Mouse (Mus musculus): ENCODE results near the gene Rab8a.

Rab8a gene

GRCm38 (mm10) chr8:72145511-72145910, 15.5 kb upstream of the Rab8a start:
- no peak for ATAC-seq (ENCODE audit: insufficient number of reproducible peaks, low FRiP score, low TSS enrichment)

- no peak for ATAC-seq (ENCODE audit: insufficient number of reproducible peaks, low FRiP score, low TSS enrichment)
Observed at GRCm38 (mm10) chr8:72146056-72146455, 14.9 kb upstream of the Rab8a start.

- no peak for ATAC-seq (ENCODE audit: insufficient number of reproducible peaks, low FRiP score, low TSS enrichment)
Observed at GRCm38 (mm10) chr8:72146556-72146955, 14.4 kb upstream of the Rab8a start.

DNA sequence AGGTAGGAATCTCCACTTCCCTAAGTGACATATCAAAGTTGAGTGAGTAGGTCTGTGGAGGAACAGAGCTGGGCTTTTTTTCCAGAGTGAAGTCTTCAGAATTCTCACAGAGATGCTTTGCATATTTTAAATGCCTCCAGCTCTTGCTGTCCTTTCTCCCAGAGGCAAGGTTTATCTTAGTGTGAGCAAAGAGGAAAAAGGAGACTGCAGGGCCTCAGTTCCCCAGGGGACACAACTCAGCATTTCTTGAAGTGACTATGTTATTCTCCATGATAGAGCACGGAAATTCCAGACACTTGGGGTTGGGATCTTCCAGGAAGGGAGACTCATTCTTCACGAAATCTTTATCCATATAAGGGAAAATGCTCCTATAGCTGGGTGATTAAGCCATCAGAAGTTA, 13.7 kb upstream of the Rab8a start:
- ATAC-seq (ENCODE audit: insufficient number of reproducible peaks, low FRiP score, low TSS enrichment) = no peak

DNA sequence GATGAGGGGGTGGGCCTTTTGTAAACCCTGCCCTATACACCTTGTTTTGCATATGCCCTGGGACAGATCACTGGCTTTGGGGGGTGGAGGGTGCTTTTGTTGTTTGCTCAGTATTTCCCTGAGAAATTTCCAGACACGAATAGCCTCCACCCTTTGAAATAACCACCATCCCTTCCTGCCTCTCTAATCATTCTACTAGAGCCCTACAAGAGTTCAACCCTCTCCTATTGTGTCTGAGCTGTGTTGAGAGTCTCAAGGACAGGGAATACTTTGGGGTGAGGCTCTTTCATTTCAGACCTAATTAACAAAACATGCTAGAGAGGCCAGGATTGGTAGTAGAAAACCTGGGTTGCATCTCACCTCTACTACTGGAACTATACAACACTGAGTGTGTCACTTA, 11.9 kb upstream of the Rab8a start:
- no peak for ATAC-seq (ENCODE audit: insufficient number of reproducible peaks, low FRiP score, low TSS enrichment)

DNA sequence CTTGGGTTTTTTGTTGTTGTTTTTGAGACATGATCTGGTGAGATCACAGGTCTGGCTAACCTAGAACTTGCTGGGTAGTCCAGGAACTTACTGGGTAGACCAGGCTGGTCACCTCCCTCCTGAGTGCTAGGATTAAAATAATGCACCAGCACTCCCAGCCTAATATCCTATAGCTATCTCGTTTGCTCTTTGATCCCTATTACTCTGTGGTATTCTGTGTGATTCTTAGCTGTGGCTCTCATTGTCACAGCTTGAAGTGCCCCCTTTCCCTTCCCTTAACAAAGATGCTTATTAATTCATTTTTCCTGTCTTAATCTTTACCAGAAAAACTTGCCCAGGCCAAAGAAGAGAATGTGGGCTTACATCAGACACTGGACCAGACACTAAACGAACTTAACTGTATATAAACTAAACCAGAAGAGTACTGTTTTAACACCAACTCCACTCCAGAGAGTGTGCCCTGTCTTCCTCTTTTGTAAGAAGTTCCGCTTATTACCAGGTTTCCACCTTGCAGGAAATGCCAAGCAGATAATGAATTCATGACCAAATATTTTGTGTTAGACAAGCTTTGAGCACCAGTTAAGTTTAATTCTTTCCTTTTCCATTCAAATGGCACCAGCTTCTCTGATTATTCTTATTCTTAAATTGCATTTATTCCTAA, 9.5 kb upstream of the Rab8a start:
- ATAC-seq (ENCODE audit: insufficient number of reproducible peaks, low FRiP score, low TSS enrichment) = no peak

DNA sequence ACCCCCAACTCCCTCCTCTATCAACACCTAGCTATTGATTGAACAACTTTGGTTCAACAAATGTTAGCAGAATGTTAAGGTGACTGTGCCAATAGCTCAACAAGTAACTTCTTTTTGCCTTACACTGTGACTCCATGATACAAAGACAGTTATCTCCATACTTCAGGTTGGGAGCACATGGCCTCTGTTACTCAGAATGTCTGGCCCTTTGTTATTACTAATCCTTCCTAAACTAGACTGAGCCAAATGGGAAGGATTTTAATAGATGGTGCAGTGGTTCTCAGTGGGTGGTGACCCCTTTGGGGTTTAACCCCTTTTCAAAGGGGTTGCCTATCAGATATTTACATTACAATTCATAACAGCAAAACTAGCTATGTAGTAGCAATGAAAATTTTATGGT, 7.6 kb upstream of the Rab8a start:
- no peak for ATAC-seq (ENCODE audit: insufficient number of reproducible peaks, low FRiP score, low TSS enrichment)

DNA sequence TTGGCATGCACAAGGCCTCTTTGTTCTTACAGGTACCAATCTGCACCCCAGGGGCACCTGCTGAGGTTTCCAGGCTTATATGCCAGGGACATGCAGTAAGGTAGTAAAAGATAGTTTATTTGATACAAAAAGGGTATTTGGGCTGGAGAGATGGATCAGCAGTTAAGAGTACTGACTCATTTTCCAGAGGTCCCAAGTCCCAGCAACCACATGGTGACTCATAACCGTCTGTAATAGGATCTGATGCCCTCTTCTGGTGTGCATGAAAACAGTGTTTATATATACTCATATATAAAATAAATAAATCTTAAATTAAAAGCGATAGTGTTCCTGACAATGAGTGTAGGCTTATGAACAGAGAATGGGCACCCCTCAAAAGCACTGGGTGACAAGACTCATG, 2.9 kb upstream of the Rab8a start:
- no peak for ATAC-seq (ENCODE audit: insufficient number of reproducible peaks, low FRiP score, low TSS enrichment)

GRCm38 (mm10) chr8:72158726-72159125, 2.3 kb upstream of the Rab8a start:
- ATAC-seq (ENCODE audit: insufficient number of reproducible peaks, low FRiP score, low TSS enrichment) = no peak

- ATAC-seq (ENCODE audit: insufficient number of reproducible peaks, low FRiP score, low TSS enrichment) = no peak
Observed at GRCm38 (mm10) chr8:72160007-72160406, 993 bp upstream of the Rab8a start.

DNA sequence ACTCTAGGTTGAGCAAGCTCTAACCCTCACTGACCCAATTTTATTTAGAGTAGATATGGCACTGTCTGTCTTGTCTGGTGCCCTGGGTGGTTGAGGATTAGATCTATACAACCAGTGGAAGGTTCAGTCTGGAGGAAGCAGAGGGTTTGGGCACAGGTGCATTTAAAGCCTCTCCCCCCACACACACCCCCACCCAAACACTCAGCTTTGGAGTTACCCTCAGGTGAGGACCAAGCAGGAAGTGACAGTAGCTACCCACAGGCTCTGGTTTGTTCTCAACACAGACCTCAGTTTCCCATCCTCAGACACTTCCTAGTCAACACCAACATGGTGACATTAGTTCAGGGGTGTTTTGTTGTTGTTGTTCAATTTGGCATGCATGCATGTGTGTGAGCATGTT, 1.8 kb downstream of the Rab8a start:
- ATAC-seq (ENCODE audit: insufficient number of reproducible peaks, low FRiP score, low TSS enrichment) = no peak

- ATAC-seq (ENCODE audit: insufficient number of reproducible peaks, low FRiP score, low TSS enrichment) = no peak
Observed at GRCm38 (mm10) chr8:72169098-72169668, 8.2 kb downstream of the Rab8a start.

DNA sequence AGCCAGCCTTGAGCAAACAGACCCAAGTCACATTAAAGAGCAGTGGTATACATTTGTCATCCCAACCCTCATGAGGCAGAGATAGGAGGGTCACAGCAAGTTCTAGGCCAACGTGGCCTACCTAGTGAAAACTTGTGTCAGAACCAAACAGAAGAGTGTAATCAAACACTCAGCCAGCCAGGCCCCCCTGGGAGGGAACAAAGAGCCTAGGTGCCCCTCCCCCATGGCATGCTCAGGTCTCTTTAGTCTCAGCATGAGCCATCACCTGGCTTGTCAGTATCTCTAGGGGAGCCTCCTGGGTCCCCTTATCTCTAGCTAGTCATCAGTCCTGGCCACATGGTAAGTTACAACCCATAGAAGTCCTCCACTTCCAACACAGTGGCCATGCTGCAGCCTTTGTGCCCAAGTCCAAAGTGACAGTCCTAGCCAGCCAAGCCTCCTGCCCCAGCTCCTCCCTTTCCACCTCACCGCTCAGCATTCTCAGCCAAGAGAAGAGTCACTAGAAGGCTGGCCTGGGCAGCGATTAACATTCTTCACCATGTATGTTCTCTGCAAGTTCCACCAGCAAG, 8.8 kb downstream of the Rab8a start:
- ATAC-seq (ENCODE audit: insufficient number of reproducible peaks, low FRiP score, low TSS enrichment) = no peak

- peak; percentile 60 for ATAC-seq (ENCODE audit: insufficient number of reproducible peaks, low FRiP score, low TSS enrichment)
Observed at GRCm38 (mm10) chr8:72177346-72177925, 16.4 kb downstream of the Rab8a start.

- no peak for ATAC-seq (ENCODE audit: insufficient number of reproducible peaks, low FRiP score, low TSS enrichment)
Observed at GRCm38 (mm10) chr8:72183554-72184202, 22.7 kb downstream of the Rab8a start.

GRCm38 (mm10) chr8:72187793-72188331, 26.9 kb downstream of the Rab8a start:
- no peak for ATAC-seq (ENCODE audit: insufficient number of reproducible peaks, low FRiP score, low TSS enrichment)

- no peak for ATAC-seq (ENCODE audit: insufficient number of reproducible peaks, low FRiP score, low TSS enrichment)
Observed at GRCm38 (mm10) chr8:72189417-72190214, 28.6 kb downstream of the Rab8a start, which contains the start of gene Hsh2d. Gene Hsh2d (plus strand): TSS chr8:72189638.

DNA sequence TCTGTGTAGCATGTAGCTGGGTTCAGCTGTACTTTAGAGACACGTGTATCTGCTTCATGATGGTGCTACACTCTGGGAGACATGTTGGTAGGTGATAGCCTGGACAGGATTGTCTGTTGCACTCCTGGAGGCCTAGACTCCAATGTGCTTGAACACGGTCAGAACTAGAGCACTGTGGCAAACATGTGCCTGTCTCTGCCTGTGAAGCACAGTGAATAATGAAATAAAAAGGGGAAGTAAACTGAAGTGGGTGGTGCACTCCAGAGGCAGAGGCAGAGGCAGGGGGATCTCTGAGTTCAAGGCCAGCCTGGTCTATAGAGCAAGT, 29.2 kb downstream of the Rab8a start:
- ATAC-seq (ENCODE audit: insufficient number of reproducible peaks, low FRiP score, low TSS enrichment) = no peak

DNA sequence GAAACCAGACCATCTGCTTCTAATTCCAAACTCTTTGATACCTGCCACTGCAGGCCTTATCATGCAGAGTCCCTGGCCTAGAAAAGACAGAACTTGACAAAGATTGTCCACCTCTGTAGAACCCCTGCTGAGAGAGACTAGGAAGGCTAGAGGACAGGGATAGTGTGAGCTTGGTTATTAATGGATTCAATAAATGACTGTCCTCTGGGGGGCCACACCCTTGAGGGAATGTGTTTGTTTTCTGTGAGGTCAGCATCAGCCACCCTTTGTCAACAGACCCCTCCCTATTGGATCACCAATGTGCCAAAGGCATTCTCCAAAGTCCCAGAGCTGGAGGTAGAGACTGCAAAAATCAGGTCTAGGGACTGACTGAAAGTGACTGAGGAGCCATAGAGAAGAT, 31.1 kb downstream of the Rab8a start:
- no peak for ATAC-seq (ENCODE audit: insufficient number of reproducible peaks, low FRiP score, low TSS enrichment)

DNA sequence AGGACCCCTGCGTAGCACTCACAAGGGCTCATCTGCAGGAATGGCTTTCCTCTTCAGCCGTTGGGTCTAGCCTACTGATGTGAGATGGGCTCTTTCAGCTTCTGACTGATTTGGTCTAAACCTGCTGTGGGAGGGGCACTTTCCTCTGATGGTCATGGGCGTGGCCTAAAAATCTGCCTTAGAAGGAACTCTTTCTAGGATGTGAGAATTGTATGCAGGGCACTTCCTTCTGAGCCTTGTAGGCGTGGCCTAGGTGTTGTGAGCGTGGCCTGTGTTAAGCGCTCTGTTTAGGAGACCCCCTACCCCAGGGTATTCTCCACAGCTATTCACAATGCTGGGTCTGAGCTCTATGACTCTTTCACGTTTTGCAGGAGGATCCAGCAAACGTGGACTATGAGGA, 37.0 kb downstream of the Rab8a start:
- ATAC-seq (ENCODE audit: insufficient number of reproducible peaks, low FRiP score, low TSS enrichment) = no peak
